Mouse (Mus musculus) lung, adult 2 months (tissue): ENCODE results near the gene Sptlc3.

Experiments used
- CTCF ChIP-seq: fragments of 200-500 bp; IDR thresholded peaks from 2 replicates; pipeline ENCODE4 v1.5.1; 2011; ENCODE audit warnings: mild to moderate bottlenecking, low read length, control low read depth; ENCODE audit not compliant: insufficient read depth
- POLR2A ChIP-seq: fragments of 200-500 bp; IDR thresholded peaks from 2 replicates; pipeline ENCODE4 v1.6.1; 2011; ENCODE audit warnings: low read depth, mild to moderate bottlenecking, control low read depth, low read length, borderline replicate concordance; ENCODE audit errors: extremely low read depth

GRCm38 (mm10) chr2:139589905-139590304 lies 96.2 kb downstream of the Sptlc3 start:
- peak; percentile 53 for TF ChIP-seq CTCF
- no peak for TF ChIP-seq POLR2A
